ENCODE assay signal across 8 mouse cellular contexts in the genomic region with DNA sequence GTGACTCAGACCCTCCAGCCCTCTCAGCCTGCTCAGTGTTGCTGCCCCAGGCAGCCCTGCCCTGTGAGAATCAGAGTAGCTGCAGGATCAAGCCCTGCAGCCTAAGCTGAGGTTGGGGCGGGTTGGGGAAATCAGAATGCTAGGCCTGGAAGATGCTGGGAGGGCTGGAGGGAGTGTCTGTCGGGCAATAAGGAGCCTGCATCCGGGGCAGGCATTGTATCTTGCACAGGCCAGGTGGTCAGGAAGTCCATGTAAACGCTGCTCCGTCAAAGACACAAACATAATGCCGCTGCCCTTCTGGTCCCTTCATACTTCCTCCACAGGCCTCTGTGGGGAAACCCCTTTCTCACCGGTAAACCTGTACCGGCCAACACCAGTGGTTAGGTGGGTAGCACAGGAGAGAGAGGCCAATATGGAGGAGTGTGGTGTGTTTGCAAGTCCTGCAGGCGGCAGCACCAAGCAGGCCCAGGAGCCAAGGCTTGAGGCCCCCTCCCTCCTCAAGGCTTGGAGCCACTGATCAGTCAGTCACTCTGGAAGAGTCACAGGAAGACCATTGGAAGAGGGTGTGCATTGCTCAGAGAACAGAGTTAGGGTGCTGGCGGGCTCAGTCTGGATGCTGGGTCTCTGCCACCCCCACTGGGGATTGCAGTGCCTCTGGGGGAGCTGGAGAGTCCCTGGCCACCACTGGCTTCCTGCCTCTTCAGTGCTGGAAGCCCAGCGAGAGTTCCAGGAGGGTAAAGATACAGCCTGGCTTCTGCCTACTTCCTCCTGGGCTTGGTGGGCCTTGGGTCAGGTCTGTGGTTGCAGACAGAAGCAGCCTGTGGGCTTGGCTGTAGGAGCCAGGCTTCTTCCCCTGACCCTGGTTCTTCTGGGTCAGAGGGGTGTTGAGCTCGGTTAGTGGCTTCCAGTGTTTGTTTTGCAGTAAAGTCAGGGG. TPM values are rescaled to one million over a fixed set of nuclear protein-coding genes. Genes with fewer than 3 reads are reported as not detected.
DNase-seq lines count a peak whose midpoint lies in the region; ATAC-seq and TF ChIP-seq lines count a peak whose summit lies in the region.

No protein-coding gene starts in this region.

- ATAC-seq in heart, postnatal 0 days (ENCODE audit: insufficient read depth, low read depth) = peak; percentile 2; the same call in 1 of the 2 replicates
- ATAC-seq in liver, postnatal 0 days = peak; percentile 20
- no peak for ATAC-seq in megakaryocyte-erythroid progenitor cell, adult 5-6 weeks (replicated peaks; ENCODE audit: low FRiP score, low TSS enrichment, poor library complexity, severe bottlenecking)

- WGBS in heart, postnatal 0 days = 48% methylated on average over 12 of the region's 12 CpGs
- 28% methylated on average over 12 of the region's 12 CpGs for whole genome bisulfite sequencing in liver, postnatal 0 days (ENCODE audit: insufficient replicate concordance)

- peaks cover 19% of the 10 kb centered on the region for H3K4me1 ChIP-seq in heart, postnatal 0 days (ENCODE audit: control insufficient read depth, insufficient read depth)
- peaks cover 15% of the 10 kb centered on the region for H3K4me1 ChIP-seq in liver, postnatal 0 days (ENCODE audit: insufficient read depth)

- no peak overlapping the region for H3K9ac ChIP-seq in heart, postnatal 0 days (replicated peaks; ENCODE audit: low read depth, low read length)
- H3K9ac ChIP-seq in liver, postnatal 0 days (replicated peaks) = no peak overlapping the region

- TF ChIP-seq CTCF in heart, postnatal 0 days (IDR thresholded peaks at IDR 0.05; ENCODE audit: low read depth) = peak; percentile 31
- TF ChIP-seq CTCF in liver, postnatal 0 days (IDR thresholded peaks at IDR 0.05; ENCODE audit: low read depth) = peak; percentile 57

- no peak for TF ChIP-seq EP300 in heart, postnatal 0 days (IDR thresholded peaks at IDR 0.05; ENCODE audit: low read depth)
- no peak for TF ChIP-seq EP300 in liver, postnatal 0 days (IDR thresholded peaks at IDR 0.05; ENCODE audit: low read depth)

- DNase-seq in adrenal gland, postnatal 10 days = peak; percentile 5
- DNase-seq in adrenal gland, postnatal 4 days (ENCODE audit: low spot score in 2 of 2) = no peak
- peak; percentile 66 to 74 for DNase-seq in B cell, adult 2 months
- peak; percentile 44 to 52 for DNase-seq in cerebellum, postnatal 25 days
- DNase-seq in heart, postnatal 0 days (ENCODE audit: low spot score) = no peak
- no peak for DNase-seq in liver, postnatal 0 days
- peak; percentile 80 to 82 for DNase-seq in spleen, postnatal 36 days (ENCODE audit: low spot score in 2 of 2)

- no peaks in the 10 kb centered on the region for H3K27me3 ChIP-seq in heart, postnatal 0 days (ENCODE audit: control insufficient read depth, insufficient read depth, low read length)
- no peaks in the 10 kb centered on the region for H3K27me3 ChIP-seq in liver, postnatal 0 days (ENCODE audit: insufficient read depth, low read length)

- peak overlapping the region; percentile 74 for H3K27ac ChIP-seq in heart, postnatal 0 days (ENCODE audit: low read depth)
- H3K27ac ChIP-seq in liver, postnatal 0 days (ENCODE audit: low read depth) = peak overlapping the region; percentile 64

- H3K4me3 ChIP-seq in heart, postnatal 0 days (ENCODE audit: low read depth, low read length) = no peak overlapping the region
- no peak overlapping the region for H3K4me3 ChIP-seq in liver, postnatal 0 days (ENCODE audit: low read depth, low read length)

- H3K9me3 ChIP-seq in heart, postnatal 0 days (replicated peaks; ENCODE audit: control insufficient read depth, low read length) = no peaks in the 10 kb centered on the region
- H3K9me3 ChIP-seq in liver, postnatal 0 days (ENCODE audit: low read length) = no peaks in the 10 kb centered on the region

- H3K36me3 ChIP-seq in heart, postnatal 0 days (replicated peaks; ENCODE audit: control insufficient read depth, insufficient read depth, low read length) = no peaks in the 10 kb centered on the region
- H3K36me3 ChIP-seq in liver, postnatal 0 days (replicated peaks; ENCODE audit: insufficient read depth, low read length) = no peaks in the 10 kb centered on the region

- no peak overlapping the region for H3K4me2 ChIP-seq in heart, postnatal 0 days (ENCODE audit: low read depth, low read length)
- H3K4me2 ChIP-seq in liver, postnatal 0 days (ENCODE audit: low read depth, low read length) = 0 out of 2 replicates have a peak overlapping the region, but pooled peaks have one; percentile 3

RNA-seq across cellular contexts. Expression of a gene that starts 13.3 kb away (rescaled TPM):
- 10 to 100 TPM; 31.5 to 47.4 TPM for total RNA-seq in adrenal gland, postnatal 10 days (2021)
- total RNA-seq in adrenal gland, postnatal 4 days (2021) = 10 to 100 TPM; 65.0 to 67.0 TPM
- total RNA-seq in heart, postnatal 0 days (2014; rRNA removed; ENCODE audit: low replicate concordance) = 34.9 and 35.7 TPM in 2 replicates
- polyA plus RNA-seq in heart, postnatal 0 days (2015; fragmentation: Nextera tagmentation; extraction: Ambion mirVana) = 12.2 and 13.1 TPM in 2 replicates
- 1.8 TPM in 2 replicates for polyA plus RNA-seq in liver, postnatal 0 days (2015; fragmentation: Nextera tagmentation; extraction: Ambion mirVana)
- total RNA-seq in megakaryocyte-erythroid progenitor cell, adult 5-6 weeks (2014; fragmentation: Nextera tagmentation) = 1.7 and 5.5 TPM in 2 replicates
- total RNA-seq in megakaryocyte-erythroid progenitor cell, adult 5-6 weeks (2017) = 0.56 and 0.88 TPM in 2 replicates

RNA-seq across cellular contexts. Expression of a gene that starts 20.3 kb away (rescaled TPM):
- total RNA-seq in adrenal gland, postnatal 10 days (2021) = 1 to 10 TPM; 2.6 to 3.2 TPM
- 1 to 10 TPM; 3.4 to 5.2 TPM for total RNA-seq in adrenal gland, postnatal 4 days (2021)
- not detected in 2 replicates for total RNA-seq in heart, postnatal 0 days (2014; rRNA removed; ENCODE audit: low replicate concordance)
- polyA plus RNA-seq in heart, postnatal 0 days (2015; fragmentation: Nextera tagmentation; extraction: Ambion mirVana) = 0.49 TPM in 1 of 2 replicates, not detected in the other
- 1.5 and 1.9 TPM in 2 replicates for polyA plus RNA-seq in liver, postnatal 0 days (2015; fragmentation: Nextera tagmentation; extraction: Ambion mirVana)
- not detected in 2 replicates for total RNA-seq in megakaryocyte-erythroid progenitor cell, adult 5-6 weeks (2014; fragmentation: Nextera tagmentation)
- total RNA-seq in megakaryocyte-erythroid progenitor cell, adult 5-6 weeks (2017) = not detected in 2 replicates

RNA-seq across cellular contexts. Expression of a gene that starts 29.5 kb away (rescaled TPM):
- 1 to 10 TPM; 4.3 to 5.4 TPM for total RNA-seq in adrenal gland, postnatal 10 days (2021)
- 1 to 10 TPM; 8.2 to 8.3 TPM for total RNA-seq in adrenal gland, postnatal 4 days (2021)
- total RNA-seq in heart, postnatal 0 days (2014; rRNA removed; ENCODE audit: low replicate concordance) = 0.15 and 0.42 TPM in 2 replicates
- 0.11 TPM in 1 of 2 replicates, not detected in the other for polyA plus RNA-seq in heart, postnatal 0 days (2015; fragmentation: Nextera tagmentation; extraction: Ambion mirVana)
- polyA plus RNA-seq in liver, postnatal 0 days (2015; fragmentation: Nextera tagmentation; extraction: Ambion mirVana) = 0.56 and 0.64 TPM in 2 replicates
- not detected in 2 replicates for total RNA-seq in megakaryocyte-erythroid progenitor cell, adult 5-6 weeks (2014; fragmentation: Nextera tagmentation)
- total RNA-seq in megakaryocyte-erythroid progenitor cell, adult 5-6 weeks (2017) = not detected in 2 replicates

RNA-seq across cellular contexts. Expression of a gene that starts 37.0 kb away (rescaled TPM):
- under 1 TPM in 1 of 2 experiments, not detected in 1; 0.15 TPM for total RNA-seq in adrenal gland, postnatal 10 days (2021)
- 1,000 to 10,000 TPM in 1 of 2 experiments, under 1 TPM in 1; 0.42 to 1,494 TPM for total RNA-seq in adrenal gland, postnatal 4 days (2021)
- total RNA-seq in heart, postnatal 0 days (2014; rRNA removed; ENCODE audit: low replicate concordance) = not detected in 2 replicates
- polyA plus RNA-seq in heart, postnatal 0 days (2015; fragmentation: Nextera tagmentation; extraction: Ambion mirVana) = not detected in 2 replicates
- 4.7 TPM in 1 of 2 replicates, not detected in the other for polyA plus RNA-seq in liver, postnatal 0 days (2015; fragmentation: Nextera tagmentation; extraction: Ambion mirVana)
- total RNA-seq in megakaryocyte-erythroid progenitor cell, adult 5-6 weeks (2014; fragmentation: Nextera tagmentation) = not detected in 2 replicates
- not detected in 2 replicates for total RNA-seq in megakaryocyte-erythroid progenitor cell, adult 5-6 weeks (2017)

RNA-seq across cellular contexts. Expression of a gene that starts 57.3 kb away (rescaled TPM):
- 10 to 100 TPM; 15.5 to 21.5 TPM for total RNA-seq in adrenal gland, postnatal 10 days (2021)
- total RNA-seq in adrenal gland, postnatal 4 days (2021) = 10 to 100 TPM; 27.0 to 28.3 TPM
- total RNA-seq in heart, postnatal 0 days (2014; rRNA removed; ENCODE audit: low replicate concordance) = 14.0 and 14.3 TPM in 2 replicates
- polyA plus RNA-seq in heart, postnatal 0 days (2015; fragmentation: Nextera tagmentation; extraction: Ambion mirVana) = 12.4 and 12.7 TPM in 2 replicates
- 4.5 and 5.8 TPM in 2 replicates for polyA plus RNA-seq in liver, postnatal 0 days (2015; fragmentation: Nextera tagmentation; extraction: Ambion mirVana)
- 33.9 and 43.0 TPM in 2 replicates for total RNA-seq in megakaryocyte-erythroid progenitor cell, adult 5-6 weeks (2014; fragmentation: Nextera tagmentation)
- 18.8 and 25.7 TPM in 2 replicates for total RNA-seq in megakaryocyte-erythroid progenitor cell, adult 5-6 weeks (2017)

Comparison
In these comparisons a context has a peak if more than half of its experiments do, and no peak if none do; other contexts are left out.
1. DNase-seq: peak in adrenal gland, postnatal 10 days (single experiment), B cell, adult 2 months (2 of 2), cerebellum, postnatal 25 days (2 of 2) and spleen, postnatal 36 days (2 of 2); none in adrenal gland, postnatal 4 days (0 of 2), heart, postnatal 0 days (single experiment) and liver, postnatal 0 days (single experiment).